Mouse (Mus musculus): ENCODE measurements around the gene Aldh3b1. TPM values are rescaled to one million over a fixed set of nuclear protein-coding genes. Genes with fewer than 3 reads are reported as not detected.

Aldh3b1 gene
- total RNA-seq, 2 experiments from 2014 or later: 1.3 to 1.7 TPM

- DNase-seq (ENCODE audit: low spot score in 2 of 2): no peak
Observed at GRCm38 (mm10) chr19:3913692-3914091, 15.9 kb downstream of the Aldh3b1 start.

GRCm38 (mm10) chr19:3912337-3913204 lies 17.0 kb downstream of the Aldh3b1 start, which contains the start of gene Ndufs8:
Gene Ndufs8 (minus strand): TSS chr19:3912774.
- peak; percentile 82 to 89 for DNase-seq (ENCODE audit: low spot score in 2 of 2)

GRCm38 (mm10) chr19:3910206-3910605 lies 19.4 kb downstream of the Aldh3b1 start:
- DNase-seq (ENCODE audit: low spot score in 2 of 2): no peak

GRCm38 (mm10) chr19:3907876-3908660 lies 21.5 kb downstream of the Aldh3b1 start:
- DNase-seq (ENCODE audit: low spot score in 2 of 2): no peak

- peak; percentile 54 to 73 for DNase-seq (ENCODE audit: low spot score in 2 of 2)
Observed at GRCm38 (mm10) chr19:3906795-3907786, 22.5 kb downstream of the Aldh3b1 start, which contains the start of gene Tcirg1. Gene Tcirg1 (minus strand): TSS chr19:3907133.

- DNase-seq (ENCODE audit: low spot score in 2 of 2): no peak
Observed at GRCm38 (mm10) chr19:3906326-3906725, 23.3 kb downstream of the Aldh3b1 start.

- DNase-seq (ENCODE audit: low spot score in 2 of 2): no peak
Observed at GRCm38 (mm10) chr19:3905261-3905969, 24.2 kb downstream of the Aldh3b1 start.

- DNase-seq (ENCODE audit: low spot score in 2 of 2): no peak
Observed at GRCm38 (mm10) chr19:3904363-3904675, 25.3 kb downstream of the Aldh3b1 start.

- no peak for DNase-seq (ENCODE audit: low spot score in 2 of 2)
Observed at GRCm38 (mm10) chr19:3903648-3904362, 25.8 kb downstream of the Aldh3b1 start.

- DNase-seq (ENCODE audit: low spot score in 2 of 2): no peak
Observed at GRCm38 (mm10) chr19:3902966-3903365, 26.6 kb downstream of the Aldh3b1 start.

- DNase-seq (ENCODE audit: low spot score in 2 of 2): no peak
Observed at GRCm38 (mm10) chr19:3899618-3900017, 30.0 kb downstream of the Aldh3b1 start.

GRCm38 (mm10) chr19:3898952-3899351 lies 30.7 kb downstream of the Aldh3b1 start:
- no peak for DNase-seq (ENCODE audit: low spot score in 2 of 2)

GRCm38 (mm10) chr19:3897557-3897956 lies 32.1 kb downstream of the Aldh3b1 start:
- no peak for DNase-seq (ENCODE audit: low spot score in 2 of 2)

GRCm38 (mm10) chr19:3896208-3896607 lies 33.4 kb downstream of the Aldh3b1 start:
- no peak for DNase-seq (ENCODE audit: low spot score in 2 of 2)

GRCm38 (mm10) chr19:3895171-3895631 lies 34.4 kb downstream of the Aldh3b1 start:
- no peak for DNase-seq (ENCODE audit: low spot score in 2 of 2)

- no peak for DNase-seq (ENCODE audit: low spot score in 2 of 2)
Observed at GRCm38 (mm10) chr19:3894294-3894693, 35.3 kb downstream of the Aldh3b1 start.

- no peak for DNase-seq (ENCODE audit: low spot score in 2 of 2)
Observed at GRCm38 (mm10) chr19:3893545-3894116, 36.0 kb downstream of the Aldh3b1 start.

- DNase-seq (ENCODE audit: low spot score in 2 of 2): no peak
Observed at GRCm38 (mm10) chr19:3890181-3890580, 39.4 kb downstream of the Aldh3b1 start.

GRCm38 (mm10) chr19:3889096-3889495 lies 40.5 kb downstream of the Aldh3b1 start:
- DNase-seq (ENCODE audit: low spot score in 2 of 2): no peak
